Mouse (Mus musculus): Measurements from ENCODE around the gene Aprt.

Gene Aprt

GRCm38 (mm10) chr8:122576648-122577022 lies at the start of gene Aprt:
Gene Aprt, minus strand, starts transcription at chr8:122576909.
- DNase-seq (ENCODE audit: low read depth, low spot score): peak; percentile 77

- no peak for DNase-seq (ENCODE audit: low read depth, low spot score)
These were observed 49.1 kb upstream of the Aprt start for GRCm38 (mm10) chr8:122625811-122626210.

GRCm38 (mm10) chr8:122624653-122625052 lies 47.9 kb upstream of the Aprt start:
- DNase-seq (ENCODE audit: low read depth, low spot score): no peak

GRCm38 (mm10) chr8:122623844-122624642 lies 47.3 kb upstream of the Aprt start:
- peak; percentile 57 for DNase-seq (ENCODE audit: low read depth, low spot score)

- DNase-seq (ENCODE audit: low read depth, low spot score): no peak
These were observed 46.0 kb upstream of the Aprt start, which contains the start of gene Pabpn1l for GRCm38 (mm10) chr8:122622727-122623126. Gene Pabpn1l, minus strand, starts transcription at chr8:122622739.

GRCm38 (mm10) chr8:122620446-122620845 lies 43.7 kb upstream of the Aprt start:
- DNase-seq (ENCODE audit: low read depth, low spot score): no peak

GRCm38 (mm10) chr8:122618660-122619378 lies 42.1 kb upstream of the Aprt start:
- no peak for DNase-seq (ENCODE audit: low read depth, low spot score)

- peak; percentile 71 for DNase-seq (ENCODE audit: low read depth, low spot score)
These were observed 41.3 kb upstream of the Aprt start for GRCm38 (mm10) chr8:122617947-122618546.

- no peak for DNase-seq (ENCODE audit: low read depth, low spot score)
These were observed 39.6 kb upstream of the Aprt start for GRCm38 (mm10) chr8:122616181-122616905.

- peak; percentile 98 for DNase-seq (ENCODE audit: low read depth, low spot score)
These were observed 34.8 kb upstream of the Aprt start, which contains the start of the genes Galns and Trappc2l for GRCm38 (mm10) chr8:122611295-122612133. Gene Galns, minus strand, starts transcription at chr8:122611463. Gene Trappc2l, plus strand, starts transcription at chr8:122611640.

GRCm38 (mm10) chr8:122610612-122611277 lies 34.0 kb upstream of the Aprt start:
- no peak for DNase-seq (ENCODE audit: low read depth, low spot score)

GRCm38 (mm10) chr8:122610209-122610608 lies 33.5 kb upstream of the Aprt start:
- no peak for DNase-seq (ENCODE audit: low read depth, low spot score)

- no peak for DNase-seq (ENCODE audit: low read depth, low spot score)
These were observed 30.1 kb upstream of the Aprt start for GRCm38 (mm10) chr8:122606810-122607209.

- DNase-seq (ENCODE audit: low read depth, low spot score): no peak
These were observed 28.7 kb upstream of the Aprt start for GRCm38 (mm10) chr8:122605367-122605766.

GRCm38 (mm10) chr8:122604640-122605039 lies 27.9 kb upstream of the Aprt start:
- DNase-seq (ENCODE audit: low read depth, low spot score): no peak

- DNase-seq (ENCODE audit: low read depth, low spot score): no peak
These were observed 24.0 kb upstream of the Aprt start for GRCm38 (mm10) chr8:122600666-122601065.

- no peak for DNase-seq (ENCODE audit: low read depth, low spot score)
These were observed 19.3 kb upstream of the Aprt start for GRCm38 (mm10) chr8:122596031-122596430.

GRCm38 (mm10) chr8:122593783-122594507 lies 17.2 kb upstream of the Aprt start:
- no peak for DNase-seq (ENCODE audit: low read depth, low spot score)

- DNase-seq (ENCODE audit: low read depth, low spot score): no peak
These were observed 16.5 kb upstream of the Aprt start for GRCm38 (mm10) chr8:122593240-122593639.
